Mouse (Mus musculus): ENCODE data around the gene Ubxn6. TPM values are rescaled to one million over a fixed set of nuclear protein-coding genes. Genes with fewer than 3 reads are reported as not detected.
"Not testable (repeated sequence)": the region's sequence is repeated elsewhere in the genome, so short reads cannot be mapped to it uniquely, and the experiment has no call there.

Ubxn6 gene
- total RNA-seq, 2 experiments from 2014 or later: 57.6 to 61.3 TPM

DNA sequence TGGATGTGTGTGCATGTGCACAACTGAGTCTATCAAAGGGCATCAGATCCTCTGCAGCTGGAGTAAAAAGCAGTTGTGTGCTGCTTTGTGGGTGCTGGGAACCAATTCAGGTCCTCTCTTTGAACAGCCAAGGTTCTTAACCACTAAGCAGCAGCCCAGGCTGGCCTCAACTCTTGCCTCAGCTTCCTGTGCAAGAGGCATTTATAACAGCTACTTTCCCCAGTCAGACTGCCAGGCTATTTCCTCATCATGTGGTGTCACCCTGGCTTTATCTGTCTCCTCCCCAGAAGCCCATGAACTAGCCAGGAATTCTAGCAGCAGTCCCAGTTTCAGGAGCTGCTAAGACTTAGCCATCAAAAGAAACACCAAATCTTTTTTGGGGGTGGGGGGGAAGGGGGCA is 8.4 kb downstream of the Ubxn6 start:
- DNase-seq: no peak
- intact Hi-C loops (cut with DNase I): no loop called here

DNA sequence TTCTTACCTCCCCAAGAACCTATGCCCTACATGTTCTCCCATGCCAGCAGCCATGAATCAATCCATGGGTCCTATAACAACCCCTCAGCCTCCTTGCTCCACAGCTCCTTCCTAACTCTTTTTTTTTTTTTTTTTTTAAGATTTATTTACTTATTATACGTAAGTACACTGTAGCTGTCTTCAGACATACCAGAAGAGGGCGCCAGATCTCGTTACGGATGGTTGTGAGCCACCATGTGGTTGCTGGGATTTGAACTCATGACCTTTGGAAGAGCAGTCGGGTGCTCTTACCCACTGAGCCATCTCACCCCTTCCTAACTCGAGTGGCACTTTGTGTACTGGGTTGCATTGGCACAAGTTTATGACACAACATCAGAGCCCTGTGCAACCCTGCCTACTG is 9.1 kb downstream of the Ubxn6 start:
- intact Hi-C loops (cut with DNase I): not testable (repeated sequence)

DNA sequence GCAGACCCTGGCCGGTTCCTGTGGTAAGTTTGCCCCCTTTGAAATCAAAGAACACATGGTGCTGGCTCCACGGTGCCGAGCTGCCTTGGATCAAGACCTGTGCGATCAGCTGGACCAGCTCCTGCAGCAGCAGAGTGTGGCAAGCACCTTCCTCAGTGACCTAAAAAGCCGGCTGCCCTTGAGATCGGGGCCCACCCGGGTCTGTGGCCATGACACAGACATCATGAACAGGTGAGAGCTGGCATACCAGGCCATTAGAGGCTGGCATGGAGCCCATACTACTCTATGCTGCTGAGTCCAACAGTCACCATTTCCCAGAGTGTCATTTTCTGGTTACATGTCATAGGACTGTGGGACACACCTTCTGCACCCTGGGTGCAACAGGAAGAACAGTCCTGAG is 12.7 kb downstream of the Ubxn6 start:
- no peak for DNase-seq
- intact Hi-C loops (cut with DNase I): no loop called here

More for the DNA sequence above, 9.1 kb downstream of the Ubxn6 start:
- DNase-seq: not testable (repeated sequence)

DNA sequence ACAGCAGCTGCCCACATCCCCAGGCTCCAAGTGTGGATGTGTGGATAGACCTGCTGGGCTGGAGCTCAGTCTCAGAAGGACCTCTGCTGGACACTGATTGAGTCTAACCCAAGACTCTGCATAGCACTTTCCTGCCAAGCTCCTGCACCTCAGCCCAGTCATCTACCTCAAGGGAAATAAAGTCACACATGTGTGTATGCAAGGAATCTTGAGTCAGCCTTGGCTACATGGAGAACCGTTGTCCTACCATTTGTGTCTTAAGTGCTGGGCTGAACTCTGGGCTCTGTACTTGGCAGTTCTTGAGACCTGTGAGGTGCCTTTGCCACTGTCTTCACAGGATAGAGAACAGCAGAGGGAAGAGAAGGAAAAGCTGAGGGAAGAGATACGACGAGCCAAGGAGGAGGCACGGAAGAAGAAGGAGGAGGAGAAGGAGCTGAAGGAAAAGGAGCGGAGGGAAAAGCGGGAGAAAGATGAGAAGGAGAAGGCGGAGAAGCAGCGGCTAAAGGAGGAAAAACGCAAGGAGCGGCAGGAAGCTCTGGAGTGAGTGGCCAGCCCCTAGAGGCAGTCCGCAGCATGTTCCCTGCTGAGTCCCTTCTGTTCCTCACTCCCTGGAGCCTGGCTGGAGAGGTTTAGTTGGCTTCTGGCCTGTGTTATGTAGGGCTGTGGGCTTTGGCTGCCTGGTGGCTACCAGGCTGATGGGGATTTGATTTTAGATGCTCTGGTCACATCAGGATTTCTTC is 17.3 kb downstream of the Ubxn6 start:
- intact Hi-C loops (cut with DNase I): no loop called here

DNA sequence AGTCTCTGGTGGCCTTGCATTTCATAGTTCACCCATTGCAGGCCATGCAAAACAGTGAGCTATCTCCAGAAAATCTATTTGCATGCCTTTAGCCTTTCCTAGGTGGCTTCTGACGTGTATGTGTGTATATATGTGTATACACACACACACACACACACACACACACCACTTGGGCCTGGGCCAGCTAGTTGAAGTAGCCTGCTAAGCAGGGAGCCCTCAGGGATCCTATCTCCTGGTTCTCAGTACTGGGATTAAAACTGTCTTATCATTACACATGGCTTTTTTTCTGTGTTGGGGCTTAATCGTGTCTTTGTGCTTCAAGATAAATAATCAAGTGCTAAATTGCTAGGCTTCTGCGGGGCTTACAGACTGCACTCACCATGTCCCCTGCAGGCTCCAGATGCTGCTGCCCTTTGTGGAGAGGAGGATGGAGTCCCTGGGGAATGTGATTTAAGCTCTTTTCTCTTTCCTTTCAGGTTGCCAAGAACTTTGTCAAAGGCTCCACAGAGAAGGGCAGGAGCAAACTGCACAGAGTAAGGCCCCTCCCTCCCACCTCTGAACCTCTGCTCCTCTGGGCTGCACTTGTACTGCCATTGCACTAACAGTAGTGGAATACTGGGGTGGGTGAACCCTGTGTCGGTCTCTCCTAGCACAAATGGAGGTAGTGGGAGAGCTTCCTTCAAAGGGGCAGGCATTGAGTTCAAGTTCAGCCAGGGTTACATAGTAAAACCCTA is 18.7 kb downstream of the Ubxn6 start:
- intact Hi-C loops (cut with DNase I): no loop called here
- no peak for DNase-seq

More for the DNA sequence above, 17.3 kb downstream of the Ubxn6 start:
- DNase-seq: no peak

DNA sequence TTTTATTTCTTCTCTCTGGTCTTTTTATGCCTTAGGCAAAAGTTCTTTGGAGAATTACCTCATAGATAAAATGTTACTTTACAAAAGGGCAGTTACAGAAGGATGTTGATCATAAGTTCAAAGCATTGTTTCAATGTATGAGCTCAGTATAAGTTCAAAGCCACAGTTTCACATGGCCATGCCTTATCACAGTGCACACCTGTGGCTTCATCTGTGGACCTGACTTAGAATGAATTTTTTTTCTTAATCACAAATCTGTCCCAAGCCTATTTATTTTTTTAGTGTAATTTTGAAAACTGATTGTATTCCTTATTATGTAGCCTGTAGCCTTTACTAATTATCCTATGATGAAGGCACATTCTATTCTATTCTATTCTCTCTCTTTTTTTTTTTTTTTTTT is 19.9 kb downstream of the Ubxn6 start:
- intact Hi-C loops (cut with DNase I): no loop called here
- DNase-seq: no peak

DNA sequence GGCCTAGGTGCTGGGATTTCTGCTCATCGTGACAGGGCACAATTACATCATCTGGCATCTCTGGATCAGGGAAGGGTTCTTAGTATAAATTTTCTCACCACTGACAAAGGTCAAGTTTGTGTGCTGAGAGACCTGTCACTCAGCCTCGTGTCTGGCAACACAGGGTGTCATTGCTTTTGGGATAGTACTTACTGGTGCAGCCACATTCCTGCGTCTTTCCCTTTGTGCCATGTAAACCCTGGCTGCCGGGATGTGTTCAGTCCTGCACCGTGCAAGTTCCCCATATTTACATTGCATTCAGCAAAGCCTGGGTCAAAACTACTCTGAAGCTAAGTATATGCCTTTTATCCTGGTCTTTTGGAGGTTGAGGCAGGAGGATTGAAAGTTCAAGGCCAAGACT is 23.5 kb downstream of the Ubxn6 start:
- intact Hi-C loops (cut with DNase I): no loop called here
- no peak for DNase-seq

DNA sequence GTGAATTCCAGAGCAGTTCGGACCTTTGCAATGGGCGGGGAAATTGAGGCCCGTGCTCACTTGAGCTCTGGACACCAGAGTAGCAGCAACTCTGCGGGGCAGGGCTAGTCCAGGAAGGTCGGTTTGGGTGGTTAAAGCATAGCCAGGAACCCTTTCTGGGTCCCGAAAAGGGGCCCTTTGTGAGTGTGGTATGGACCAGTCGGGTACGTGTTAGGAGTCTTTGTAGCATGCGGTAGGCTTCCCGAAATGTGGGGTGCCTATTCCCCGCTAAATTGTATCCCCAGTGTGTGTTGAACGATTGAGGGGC is 34.0 kb downstream of the Ubxn6 start:
- DNase-seq: no peak
- intact Hi-C loops (cut with DNase I): loop anchor here (2.0 kb wide), 1 partner anchor 32 kb away; no protein-coding TSS in a partner anchor

DNA sequence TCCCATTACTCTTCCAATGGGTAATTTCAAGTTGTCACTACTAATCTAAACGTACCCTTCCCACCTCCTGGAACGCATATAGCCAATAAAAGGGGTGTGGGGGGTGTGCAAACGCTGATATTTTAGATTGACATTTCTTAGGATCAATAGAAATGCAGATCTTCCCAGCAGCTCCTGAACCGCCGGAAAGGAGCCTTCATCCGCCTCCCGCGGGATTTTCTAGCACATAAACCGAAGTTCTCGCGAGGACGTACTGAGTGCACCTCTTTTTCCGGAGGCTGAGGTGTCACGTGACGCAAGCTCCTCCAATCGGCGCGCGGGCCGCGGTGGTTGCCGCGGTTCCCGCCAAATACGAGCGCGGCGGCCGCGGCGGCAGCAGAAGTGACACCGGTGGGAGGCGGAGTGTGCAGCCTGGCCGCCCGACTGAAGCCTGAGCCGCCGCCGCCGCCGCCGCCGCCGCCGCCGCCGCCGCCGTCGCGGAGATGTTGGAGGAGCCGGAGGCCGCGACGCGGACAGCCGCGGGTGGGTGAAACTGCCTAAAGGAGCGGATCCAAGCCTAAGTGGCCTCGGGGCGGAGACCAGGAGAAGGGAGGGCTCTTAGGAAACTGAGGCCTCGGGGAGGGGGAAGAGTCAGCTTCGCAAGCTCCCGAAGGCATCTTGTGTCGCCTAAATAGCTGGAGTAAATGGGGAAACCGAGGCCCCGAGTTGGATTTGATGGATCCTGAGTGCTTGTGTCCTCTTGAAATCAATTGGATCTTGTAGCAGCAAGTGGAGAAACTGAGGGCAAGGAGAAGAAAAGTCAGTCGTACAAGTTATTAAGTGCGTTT is 34.6 kb downstream of the Ubxn6 start, which contains the start of gene Chaf1a:
TSS of gene Chaf1a (plus strand) at position 410 of the 827 bp plus-strand sequence.
- DNase-seq: peak; percentile 93 to 96

DNA sequence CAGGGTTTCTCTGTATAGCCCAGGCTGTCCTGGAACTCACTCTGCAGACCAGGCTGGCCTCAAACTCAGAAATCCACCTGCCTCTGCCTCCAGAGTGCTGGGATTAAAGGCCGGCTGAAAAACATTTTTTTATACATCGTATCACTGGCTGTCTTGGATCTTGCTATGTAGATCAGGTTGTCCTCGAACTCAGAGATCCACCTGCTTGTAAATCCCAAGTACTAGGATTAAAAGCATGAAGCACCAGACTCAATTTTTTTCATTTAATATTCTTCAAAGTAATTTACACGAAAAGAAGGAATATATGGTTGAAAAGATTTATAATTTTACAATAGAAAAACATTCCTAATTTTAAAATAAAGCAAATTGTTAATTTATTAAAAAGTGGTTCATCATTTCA is 35.5 kb downstream of the Ubxn6 start:
- intact Hi-C loops (cut with DNase I): loop anchor here (5.0 kb wide), 1 partner anchor 82 kb away; the partner anchor contains the start of gene Yju2
- DNase-seq: no peak

More for the DNA sequence above, 34.6 kb downstream of the Ubxn6 start, which contains the start of gene Chaf1a:
- intact Hi-C loops (cut with DNase I): loop anchor here (2.0 kb wide), 1 partner anchor 33 kb away; no protein-coding TSS in a partner anchor

DNA sequence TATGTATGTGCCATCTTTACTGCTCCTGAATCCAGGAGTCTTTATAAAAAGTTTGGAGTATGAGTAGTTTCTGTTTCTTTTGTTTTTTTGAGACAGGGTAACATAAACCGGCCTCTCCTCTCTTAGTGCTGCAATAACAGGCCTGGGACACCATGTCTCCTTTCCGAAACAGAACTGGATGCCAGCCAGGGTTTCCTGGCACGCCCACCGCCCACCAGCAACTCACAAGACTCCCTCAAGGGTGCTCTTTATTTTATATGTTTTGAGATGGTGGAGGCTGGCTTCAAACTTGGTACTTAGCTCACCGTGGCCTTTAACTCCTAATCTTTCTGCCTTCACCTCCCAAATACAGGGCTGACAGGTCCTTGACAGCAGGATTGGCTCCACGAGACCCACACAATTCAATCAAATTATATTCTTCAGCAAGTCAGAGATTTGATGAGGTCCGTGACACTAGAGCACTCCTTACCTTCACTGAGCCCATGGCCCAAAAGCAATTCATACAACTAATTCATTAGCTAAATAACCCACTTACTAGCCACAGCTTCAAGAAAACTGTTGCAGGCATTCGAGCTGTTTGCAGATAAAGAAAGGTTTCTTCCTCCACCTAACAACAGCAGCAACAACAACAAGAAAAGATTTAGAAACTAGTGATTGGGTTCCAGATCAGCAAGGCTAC is 36.1 kb downstream of the Ubxn6 start:
- DNase-seq: no peak
- intact Hi-C loops (cut with DNase I): loop anchor here (5.0 kb wide), 1 partner anchor 81 kb away; the partner anchor contains the start of gene Yju2

DNA sequence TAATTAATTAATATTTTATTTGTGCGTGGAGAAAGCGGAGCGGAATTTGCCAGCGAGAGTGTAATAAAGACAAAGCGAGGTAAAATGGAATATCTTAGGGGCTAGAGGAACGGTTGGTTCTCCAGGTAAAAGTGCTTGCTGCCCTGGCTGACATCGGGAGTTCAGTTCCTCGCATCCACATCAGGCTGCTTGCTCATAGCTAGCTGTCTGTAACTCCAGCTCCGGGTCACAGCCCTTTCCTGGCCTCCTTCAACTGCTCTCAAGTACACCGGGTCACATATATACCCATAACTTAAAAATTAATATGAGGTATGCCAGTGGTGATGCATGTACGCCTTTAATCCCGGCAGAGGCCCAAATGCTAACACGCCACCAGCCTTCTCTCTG is 37.9 kb downstream of the Ubxn6 start:
- no peak for DNase-seq
- intact Hi-C loops (cut with DNase I): loop anchor here (5.0 kb wide), 1 partner anchor 80 kb away; the partner anchor contains the start of gene Yju2

DNA sequence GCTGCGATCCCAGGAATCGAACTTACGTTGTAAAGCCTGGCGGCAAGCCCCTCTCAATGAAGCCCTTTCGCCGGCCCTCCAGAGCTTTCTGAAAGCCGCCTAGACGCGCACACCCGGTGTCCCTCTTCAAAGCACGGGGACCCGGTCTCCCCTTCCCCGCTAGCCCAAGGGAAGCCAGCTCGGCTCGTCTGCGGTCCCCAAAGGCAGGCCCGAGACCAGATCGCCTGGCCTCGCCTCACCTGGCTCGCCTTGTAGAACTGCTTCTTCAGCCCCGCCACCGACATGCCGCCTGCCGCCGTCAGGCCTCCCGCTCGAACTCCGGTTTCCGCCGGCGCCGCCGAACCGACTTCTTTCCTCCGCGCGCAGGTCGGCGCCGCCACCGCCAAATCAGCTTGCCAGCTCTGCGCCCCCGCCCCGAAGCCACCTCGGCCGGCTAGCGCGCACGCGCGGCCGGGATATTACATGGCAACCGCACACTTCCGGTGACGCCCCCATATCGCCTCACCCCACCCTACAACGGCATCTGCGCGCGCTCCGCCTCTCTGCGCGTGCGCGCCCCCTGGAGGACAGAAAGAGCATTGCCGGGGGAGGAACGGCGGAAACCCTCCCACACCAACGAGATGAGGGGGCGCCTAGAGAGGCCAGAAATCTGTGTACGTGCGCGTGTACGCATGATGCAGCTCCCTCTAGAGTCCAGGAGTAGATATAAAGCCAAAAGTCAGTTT is 38.5 kb downstream of the Ubxn6 start, which contains the start of gene Sh3gl1:
TSS of gene Sh3gl1 (minus strand) at position 460 of the 725 bp plus-strand sequence.
- intact Hi-C loops (cut with DNase I): loop anchor here (5.0 kb wide), 1 partner anchor 79 kb away; the partner anchor contains the start of gene Yju2
- DNase-seq: peak; percentile 99 to 100

DNA sequence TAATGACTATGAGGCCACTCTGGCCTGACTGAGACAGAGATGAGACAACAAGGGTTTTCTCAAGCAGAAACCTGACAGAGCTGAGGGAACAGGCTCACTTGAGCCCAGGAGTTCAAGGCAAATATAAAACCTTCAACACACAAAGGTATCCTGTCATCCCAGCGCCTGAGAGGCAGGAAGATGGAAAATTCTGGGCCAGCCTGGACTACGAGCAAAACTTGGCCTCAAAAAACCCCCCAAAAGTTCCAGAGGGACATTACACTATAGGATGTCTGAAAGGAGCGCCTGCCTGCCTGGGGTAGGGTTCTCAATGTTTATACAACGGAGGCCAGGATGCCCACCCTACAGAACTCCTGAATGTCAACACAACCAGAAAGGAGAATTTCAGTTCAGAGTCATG is 39.6 kb downstream of the Ubxn6 start:
- intact Hi-C loops (cut with DNase I): loop anchor here (5.0 kb wide), 1 partner anchor 78 kb away; the partner anchor contains the start of gene Yju2

DNA sequence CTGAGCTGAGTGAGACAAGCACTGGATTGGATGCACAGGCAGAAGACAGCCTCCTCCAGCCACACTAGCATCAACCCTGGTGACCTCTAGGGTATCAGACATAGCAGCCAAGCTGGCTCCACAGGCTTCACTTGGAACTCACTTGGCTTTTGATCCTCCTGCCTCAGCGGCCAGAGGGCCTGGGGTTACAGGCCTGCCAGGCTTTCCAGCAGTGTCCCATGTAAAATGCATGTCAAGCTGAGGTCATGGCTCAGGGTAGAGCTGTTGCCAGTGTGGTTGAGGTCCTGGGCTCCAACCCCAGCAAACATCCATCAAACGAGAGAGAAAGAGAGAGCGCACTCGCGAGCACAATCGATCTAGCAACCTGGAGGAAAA is 40.1 kb downstream of the Ubxn6 start:
- DNase-seq: peak in 1 of 2 experiments; percentile 10
- intact Hi-C loops (cut with DNase I): loop anchor here (5.0 kb wide), 1 partner anchor 77 kb away; the partner anchor contains the start of gene Yju2

More for the DNA sequence above, 39.6 kb downstream of the Ubxn6 start:
- no peak for DNase-seq

DNA sequence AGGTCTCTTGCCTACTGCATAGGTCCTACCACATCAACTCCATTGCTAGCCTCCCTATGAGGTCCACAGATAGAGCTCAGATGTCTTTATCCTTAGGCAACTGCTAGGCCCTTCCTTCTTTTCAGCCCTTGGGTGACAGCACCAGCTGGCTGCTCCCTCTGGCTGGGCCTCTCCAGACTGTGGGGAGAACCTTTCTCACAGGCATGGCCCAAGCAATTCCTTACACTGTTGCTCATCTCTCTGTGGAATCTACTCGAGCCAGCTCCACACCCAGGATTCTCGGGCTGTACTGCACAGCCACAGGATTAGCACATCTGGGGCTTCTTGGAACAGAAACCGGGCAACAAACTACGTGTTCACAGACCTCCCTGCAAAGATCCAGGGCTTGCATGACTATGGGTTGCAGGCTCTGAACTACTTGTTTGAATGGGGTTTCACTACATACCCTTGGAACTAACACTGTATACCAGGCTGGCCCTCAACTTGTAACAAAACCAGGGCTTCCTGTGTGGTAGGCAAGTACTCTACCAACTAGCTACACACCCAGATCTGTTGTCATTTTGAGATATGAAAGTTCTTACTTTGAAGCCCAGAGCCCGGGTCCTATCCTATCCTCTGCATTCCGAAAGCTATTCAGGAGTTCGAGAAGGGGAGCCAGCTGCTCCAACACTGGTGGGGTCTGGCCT is 40.6 kb downstream of the Ubxn6 start:
- intact Hi-C loops (cut with DNase I): no loop called here
- peak in 1 of 2 experiments; percentile 33 for DNase-seq

DNA sequence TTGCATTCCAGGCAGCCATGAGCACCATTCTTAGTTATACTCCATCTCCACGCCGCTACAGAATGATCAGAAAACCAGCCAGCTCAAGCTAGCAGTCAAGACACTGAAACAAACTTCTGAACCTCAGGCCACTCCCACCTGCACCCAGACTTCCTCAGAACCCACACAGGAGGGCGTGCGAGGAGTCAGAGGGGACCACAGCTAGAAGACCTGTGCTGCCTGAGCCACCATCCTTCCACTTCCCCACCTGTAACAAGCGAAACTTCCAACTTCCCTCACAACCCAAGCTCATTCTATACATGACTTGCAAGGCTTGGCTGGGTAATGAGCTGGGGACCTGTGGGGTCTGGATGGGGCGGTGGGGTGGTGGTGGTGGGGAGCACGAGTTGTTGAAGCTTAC is 42.0 kb downstream of the Ubxn6 start:
- intact Hi-C loops (cut with DNase I): no loop called here
- DNase-seq: peak in 1 of 2 experiments; percentile 9

DNA sequence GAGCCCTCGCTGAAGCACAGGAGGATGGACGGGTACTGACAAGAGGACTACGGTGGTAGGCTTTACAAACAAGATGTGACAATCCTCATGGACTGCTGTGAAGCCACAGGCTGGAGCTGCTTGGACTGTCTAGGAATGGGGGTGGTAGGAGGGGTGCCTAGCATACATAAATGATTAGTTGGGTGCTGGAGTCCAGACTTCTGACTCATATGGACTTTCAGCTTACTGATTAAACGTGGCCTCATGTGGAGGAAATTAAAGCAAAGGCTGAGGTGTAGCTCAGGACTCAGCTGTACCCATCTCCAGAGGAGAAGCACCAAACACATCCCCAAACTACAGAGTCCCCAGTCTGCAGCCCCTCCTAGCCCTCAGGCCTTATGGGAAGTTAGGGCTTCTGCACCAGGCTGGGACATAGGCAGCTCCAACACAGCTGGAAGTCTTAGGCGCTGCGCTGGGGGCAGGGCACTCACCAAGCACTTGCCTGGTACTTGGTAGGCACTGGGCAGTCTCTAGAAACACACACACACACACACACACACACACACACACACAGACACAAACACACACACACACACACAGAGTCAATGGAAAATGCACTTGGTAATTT is 42.6 kb downstream of the Ubxn6 start:
- DNase-seq: peak in 1 of 2 experiments; percentile 12
- intact Hi-C loops (cut with DNase I): no loop called here
